Mouse (Mus musculus): ENCODE results near the gene Cpsf3.
A peak's percentile ranks its signal among the peaks of the same experiment; 100 is the strongest.

Gene Cpsf3

DNA sequence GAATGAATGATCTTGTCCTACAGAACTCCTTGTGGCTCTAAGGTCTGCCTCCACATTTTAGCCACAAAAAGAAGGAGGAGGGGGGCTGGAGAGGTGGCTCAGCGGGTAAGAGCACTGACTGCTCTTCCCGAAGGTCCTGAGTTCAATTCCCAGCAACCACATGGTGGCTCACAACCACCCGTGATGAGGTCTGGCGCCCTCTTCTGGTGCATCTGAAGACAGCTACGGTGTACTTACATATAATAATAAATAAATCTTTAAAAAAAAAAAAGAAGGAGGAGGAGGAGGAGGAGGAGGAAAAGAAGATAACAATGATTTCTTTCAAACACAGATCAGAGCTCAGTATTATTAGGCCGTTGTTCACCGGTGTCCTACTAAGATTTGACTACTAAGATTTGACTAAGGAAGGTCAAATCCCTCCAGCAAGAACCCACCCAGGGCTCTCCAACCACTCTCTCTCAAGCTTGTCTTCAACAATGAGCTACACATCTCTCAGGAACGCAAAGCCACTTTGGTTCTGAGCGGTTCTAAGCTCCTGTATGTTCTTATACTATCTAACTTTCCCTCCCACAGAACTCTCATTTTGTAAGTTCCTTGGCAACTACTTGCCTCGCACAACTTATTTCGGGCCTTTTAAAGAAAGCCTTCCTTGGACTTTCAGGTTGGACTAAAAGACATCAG, at the start of gene Cpsf3:
Gene Cpsf3, plus strand, starts transcription at position 631 of the 681 bp plus-strand sequence.
- no peak for DNase-seq (ENCODE audit: low spot score)

DNA sequence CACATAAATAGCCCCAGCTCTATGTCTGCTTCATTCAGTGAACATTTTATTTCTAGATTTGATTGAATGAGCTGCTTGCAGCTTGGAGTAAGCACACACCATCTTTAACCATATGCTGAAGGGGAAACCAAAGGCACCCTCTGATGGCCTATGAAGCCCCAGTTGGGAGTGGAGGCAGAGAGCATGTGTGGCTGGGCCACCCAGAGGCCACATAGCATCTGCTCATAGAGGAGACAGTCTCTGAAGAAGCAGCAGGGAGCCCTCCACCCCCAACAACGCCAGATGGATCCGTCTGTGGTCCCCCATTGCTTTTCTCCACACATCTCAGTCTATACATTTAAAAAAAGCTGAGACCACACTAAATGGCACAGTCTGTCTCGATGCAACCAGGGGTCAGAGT, 43.2 kb upstream of the Cpsf3 start:
- DNase-seq (ENCODE audit: low spot score): no peak

DNA sequence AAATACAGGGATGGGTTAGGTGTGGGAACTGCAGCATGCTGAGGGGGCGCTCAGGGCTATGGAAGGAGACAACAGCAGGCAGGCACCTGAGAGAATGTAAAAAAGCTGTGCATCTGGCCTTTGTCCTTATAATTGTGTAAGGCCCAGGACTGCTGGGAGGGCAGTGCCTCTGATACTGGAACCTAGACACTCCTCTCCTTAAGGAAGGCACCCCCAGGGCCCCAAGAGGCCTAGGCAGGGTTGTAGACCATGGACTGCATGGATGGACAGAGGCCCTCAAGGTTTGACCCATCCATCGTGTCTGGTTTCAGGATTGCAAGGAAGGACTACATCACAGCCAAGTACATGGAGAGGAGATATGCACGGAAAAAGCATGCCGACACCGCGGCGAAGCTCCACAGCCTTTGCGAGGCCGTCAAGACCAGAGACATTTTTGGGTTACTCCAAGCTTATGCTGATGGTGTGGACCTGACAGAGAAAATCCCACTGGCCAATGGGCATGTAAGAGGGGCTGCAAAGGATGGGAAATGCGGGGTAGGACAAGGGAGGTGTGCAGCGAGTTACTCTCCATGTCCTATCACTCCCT, 40.7 kb upstream of the Cpsf3 start:
- no peak for DNase-seq (ENCODE audit: low spot score)

DNA sequence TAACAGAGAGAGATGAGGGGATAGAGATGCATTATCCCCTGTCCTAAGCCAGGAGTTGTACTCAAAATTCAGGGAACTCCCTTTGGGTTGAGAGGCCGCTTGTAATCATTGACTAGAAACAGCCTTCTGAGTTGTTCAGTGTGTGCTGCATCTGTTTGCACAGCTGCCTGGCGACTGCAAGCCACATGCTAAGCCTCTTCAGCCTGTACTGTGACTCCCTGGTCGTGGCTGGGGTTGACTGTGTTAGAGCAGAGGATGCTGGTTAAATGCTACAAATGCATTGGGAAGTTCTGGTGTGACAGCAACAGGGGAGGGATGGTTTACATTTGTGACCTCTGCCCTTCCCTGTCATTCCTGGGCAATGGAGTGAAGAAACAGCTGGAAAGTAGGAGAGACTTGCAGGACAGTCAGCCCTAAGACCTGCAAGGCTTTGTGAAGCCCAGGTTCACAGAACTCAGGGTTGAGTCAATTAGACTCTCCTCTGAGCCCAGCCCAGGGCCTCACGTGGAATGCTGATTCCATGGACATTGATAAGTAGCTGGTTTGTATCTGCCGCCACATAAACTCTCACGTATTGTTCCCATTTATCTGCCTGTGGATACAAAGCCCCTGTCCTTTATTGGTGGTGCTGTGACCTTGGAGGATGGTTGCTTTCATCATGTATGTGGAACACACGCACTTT, 37.3 kb upstream of the Cpsf3 start:
- DNase-seq (ENCODE audit: low spot score): no peak

DNA sequence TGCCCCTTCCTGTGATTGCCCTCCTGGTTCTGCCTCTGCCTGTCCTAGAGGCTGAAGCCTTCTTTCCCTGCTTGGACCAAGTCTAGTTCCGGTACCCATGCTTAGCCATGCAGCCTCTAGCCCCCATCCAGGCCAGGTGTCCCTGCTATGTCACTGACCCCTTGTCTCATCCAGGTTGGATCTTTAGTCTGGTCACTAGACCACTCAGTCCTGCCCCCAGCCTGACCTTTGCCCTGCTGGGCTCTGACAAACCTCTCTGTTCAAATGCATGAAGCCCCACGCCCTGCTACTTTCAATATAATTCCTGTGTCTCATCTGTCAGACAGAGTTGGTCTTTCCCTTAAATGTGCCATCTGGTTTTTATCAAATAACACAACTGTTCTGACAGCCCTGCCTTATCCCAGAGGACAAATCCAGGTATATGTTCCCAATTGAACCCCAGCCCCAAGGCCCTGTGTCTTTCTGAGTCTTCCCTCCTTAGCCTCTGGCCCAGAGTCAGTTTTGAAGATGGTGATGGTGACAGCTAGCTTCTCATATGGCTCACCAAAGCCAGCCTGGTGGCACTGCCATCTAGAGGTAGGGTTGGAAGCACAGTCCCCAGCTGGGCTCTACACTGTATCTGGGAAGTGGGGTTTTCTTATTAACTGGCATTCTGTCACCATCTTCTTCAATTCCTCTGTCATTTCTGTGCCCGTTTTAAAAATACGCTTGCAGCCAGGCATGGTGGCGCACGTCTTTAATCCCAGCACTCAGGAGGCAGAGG, 24.5 kb upstream of the Cpsf3 start:
- DNase-seq (ENCODE audit: low spot score): peak; percentile 31

DNA sequence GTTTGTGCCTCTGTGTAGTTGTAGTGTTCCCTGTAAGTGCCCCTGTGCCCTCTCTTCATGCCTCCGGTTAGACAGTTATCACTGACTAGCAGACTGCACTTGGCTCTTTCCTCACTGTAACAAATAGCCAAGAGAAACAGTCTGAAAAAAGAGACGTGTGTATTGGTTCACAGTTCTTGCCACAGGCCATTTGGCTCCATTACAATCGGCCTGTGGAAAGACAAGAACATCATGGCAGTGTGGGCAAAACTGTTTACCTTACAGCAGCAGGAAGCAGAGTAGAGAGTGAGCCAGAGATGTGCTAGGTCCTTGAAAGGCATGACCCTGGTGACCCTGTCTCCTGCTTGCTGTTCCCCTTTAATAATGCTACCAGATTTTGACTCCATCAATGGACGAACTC, 23.7 kb upstream of the Cpsf3 start:
- no peak for DNase-seq (ENCODE audit: low spot score)

DNA sequence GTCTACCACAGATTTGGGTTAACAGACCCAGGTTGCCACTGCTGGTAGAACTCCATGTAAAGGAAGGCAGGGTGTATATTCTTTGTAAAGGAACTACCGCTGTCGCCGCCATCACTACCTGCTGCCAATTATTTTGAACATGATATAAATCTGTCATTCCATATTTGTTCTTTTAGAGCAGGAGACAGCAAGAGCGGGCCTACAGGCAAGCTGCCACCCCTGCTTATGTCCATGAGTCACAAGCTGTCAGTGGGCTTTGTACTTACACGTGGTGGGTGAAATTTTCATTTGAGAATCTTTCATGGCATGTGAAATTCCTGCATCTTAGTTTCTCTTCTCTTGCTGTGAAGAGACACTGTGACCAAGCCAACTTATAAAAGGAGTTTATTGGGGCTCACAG, 21.9 kb upstream of the Cpsf3 start:
- peak; percentile 36 for DNase-seq (ENCODE audit: low spot score)

DNA sequence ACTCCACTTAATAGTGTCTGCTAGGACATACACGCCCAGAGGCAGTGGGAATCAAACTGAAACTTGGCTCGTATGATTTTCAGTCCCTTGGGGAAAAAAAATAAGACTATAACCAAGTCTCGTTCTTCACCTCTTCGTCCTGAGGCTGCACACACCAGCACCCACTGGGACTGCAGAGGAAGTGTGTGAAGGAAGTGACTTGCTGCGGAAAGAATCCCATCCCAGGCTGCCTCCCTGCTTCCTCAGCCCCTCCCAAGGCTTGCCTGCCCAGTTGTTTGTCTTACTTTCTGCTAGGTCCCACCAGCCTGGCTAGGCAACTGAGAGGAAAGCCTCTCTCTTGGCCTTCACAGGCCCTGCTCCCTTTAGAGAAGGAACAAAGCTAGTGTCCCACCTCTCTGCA, 20.9 kb upstream of the Cpsf3 start:
- DNase-seq (ENCODE audit: low spot score): no peak

DNA sequence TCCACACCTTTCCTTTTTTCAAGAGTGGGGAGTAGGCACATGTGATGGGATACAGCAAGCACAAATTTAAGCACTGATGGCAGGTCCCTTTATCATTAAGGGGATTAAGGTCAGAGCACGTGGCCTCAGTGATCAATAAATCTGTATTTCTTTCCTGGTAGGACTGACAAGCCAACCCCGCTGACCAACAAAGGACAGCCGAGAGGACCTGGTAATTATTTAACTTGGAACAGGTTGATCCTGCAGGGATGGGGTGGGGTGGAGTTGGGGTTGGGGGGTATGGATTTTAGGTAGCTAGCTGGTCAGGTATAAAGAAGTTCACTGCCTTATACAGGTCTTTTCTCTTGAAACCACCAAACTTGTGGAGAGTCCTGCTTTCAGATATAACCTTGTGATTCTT, 20.2 kb upstream of the Cpsf3 start:
- DNase-seq (ENCODE audit: low spot score): no peak

DNA sequence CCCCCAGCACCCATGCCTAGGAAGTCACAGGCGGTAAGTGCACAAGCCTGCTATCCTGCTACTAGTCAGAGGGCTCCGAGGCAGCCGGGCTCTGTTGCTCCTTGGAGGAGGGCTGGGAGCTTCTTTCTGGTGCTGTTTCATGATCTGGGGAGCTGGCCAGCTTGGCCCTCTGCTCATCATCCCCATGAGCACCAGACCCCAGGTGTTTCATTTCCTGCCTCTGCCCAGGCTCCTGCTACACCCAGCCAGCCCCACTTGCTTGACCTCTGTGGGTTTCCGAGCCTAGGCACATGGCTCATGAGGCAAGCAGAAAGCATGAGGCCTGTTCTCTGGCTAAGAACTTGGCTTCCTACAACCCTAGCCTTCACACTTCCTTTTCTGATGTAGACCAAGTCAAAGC, 19.7 kb upstream of the Cpsf3 start:
- no peak for DNase-seq (ENCODE audit: low spot score)

DNA sequence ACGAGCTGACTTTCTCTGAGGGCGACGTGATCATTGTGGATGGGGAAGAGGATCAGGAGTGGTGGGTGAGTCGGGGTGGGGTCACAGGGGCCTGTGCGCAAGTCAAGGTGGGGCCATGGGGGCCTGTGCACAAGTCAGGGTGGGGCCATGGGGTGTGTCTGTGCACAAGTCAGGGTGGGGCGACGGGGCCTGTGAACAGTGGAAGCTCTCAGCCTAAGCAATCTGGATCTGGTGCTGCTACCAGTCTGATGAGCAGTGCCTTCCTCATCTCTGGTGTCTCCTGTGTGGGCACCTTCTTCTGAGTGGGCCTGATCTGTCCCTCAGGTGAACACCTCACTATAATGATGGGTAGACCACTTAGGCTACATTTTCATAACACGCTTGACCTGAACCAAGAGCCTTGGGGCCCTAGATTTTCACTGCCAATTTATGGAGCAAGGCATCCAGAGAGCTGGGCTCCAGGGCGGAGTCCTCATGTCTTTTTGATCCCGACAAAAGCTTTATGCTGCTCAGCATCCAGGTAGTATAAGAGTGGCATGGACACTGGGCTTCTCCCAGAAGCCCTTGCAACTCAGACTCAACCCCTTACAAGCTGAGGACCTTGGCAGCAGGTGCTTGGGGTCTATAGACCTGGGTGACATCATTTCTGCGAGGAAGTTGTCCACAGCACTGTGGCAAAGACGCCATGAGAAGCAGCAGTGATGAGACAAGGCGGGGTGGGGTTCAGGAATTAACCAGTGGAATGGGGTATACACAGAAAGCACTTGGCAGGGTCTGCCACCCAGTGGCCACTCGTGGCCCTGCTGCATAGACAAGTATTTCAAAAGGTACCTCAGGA, 19.0 kb upstream of the Cpsf3 start:
- peak; percentile 82 for DNase-seq (ENCODE audit: low spot score)

DNA sequence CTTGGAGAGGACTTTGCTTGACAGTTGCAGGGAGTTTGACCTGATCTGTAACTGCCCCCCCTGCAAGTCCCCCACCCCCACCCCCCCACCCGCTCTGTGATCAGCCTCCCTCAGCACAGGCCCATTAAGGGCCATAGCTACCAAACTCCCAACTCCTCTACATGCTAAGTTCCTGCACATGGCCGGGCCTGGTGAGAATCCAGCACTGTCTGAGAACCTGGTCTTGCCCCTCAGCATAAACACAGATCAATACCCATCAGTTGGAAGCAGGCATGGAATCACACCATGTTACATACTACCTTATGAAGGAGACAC, 18.4 kb upstream of the Cpsf3 start:
- DNase-seq (ENCODE audit: low spot score): no peak

DNA sequence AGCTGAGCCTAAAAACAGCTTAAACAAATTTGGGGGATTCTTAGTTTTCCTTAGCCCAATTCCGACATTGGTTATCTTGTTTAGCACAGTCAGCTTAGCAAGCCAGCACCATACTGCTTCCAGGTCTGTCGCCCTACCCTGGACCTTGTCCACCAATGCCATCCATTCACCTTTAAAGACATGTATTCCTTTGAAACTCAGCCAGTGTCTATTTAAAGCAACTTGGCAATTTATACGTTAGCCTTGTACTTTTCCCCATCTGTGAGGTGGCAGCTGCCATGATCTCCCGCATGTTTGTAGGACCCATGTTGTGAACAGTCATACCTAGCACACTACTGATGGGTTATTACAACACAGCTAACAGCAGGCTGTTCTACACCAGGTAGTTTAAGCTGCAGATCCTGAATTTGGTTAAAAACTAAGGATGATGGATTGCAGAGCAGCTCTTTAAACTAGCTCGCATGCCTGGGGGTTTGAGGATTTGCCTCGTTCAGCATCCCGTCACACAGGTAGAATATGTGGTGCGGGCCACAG, 17.0 kb upstream of the Cpsf3 start:
- DNase-seq (ENCODE audit: low spot score): no peak

DNA sequence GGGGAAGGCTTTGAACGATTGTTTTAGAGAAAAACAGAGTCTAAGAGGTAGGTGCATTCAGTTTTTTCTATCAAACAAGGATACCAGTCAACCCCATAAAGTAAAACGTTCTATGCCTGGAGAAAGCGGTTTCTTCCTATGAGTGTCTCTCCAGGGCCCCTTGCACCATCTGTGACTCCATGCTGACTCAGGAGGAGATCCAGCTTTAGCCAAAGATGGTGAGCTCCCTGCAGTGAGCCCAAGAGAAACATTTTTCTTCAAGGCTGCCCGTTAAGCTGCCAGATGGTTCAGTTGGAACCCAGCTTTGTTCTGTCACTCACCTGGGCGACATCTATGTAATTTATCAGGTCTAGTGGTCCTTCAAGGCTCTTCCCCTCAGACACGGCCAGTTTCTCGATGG, 10.7 kb upstream of the Cpsf3 start:
- DNase-seq (ENCODE audit: low spot score): no peak

DNA sequence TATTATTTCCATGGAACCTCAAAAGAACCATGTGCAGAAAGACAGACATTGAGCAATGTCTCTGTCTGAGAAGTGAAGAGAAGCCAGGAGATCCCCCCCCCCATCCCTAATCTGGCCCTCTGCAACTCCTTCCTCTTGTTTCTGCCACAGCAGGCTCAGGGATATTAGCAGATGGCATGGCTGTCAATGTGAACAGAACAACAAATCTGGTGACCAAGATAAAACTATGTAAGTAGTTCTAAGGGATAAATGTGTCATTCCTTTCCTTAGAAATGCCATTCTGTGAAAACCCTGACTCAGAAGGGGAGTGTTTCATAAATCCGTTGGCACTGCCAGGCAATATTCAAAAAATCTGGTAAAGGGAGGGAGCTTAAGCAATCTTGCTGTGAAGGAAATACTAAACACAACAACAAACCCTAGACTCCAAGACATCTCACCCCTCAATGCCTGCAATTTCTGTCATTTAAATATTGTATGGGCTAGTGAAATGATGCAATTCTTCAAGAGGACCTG, 7.8 kb upstream of the Cpsf3 start:
- no peak for DNase-seq (ENCODE audit: low spot score)

DNA sequence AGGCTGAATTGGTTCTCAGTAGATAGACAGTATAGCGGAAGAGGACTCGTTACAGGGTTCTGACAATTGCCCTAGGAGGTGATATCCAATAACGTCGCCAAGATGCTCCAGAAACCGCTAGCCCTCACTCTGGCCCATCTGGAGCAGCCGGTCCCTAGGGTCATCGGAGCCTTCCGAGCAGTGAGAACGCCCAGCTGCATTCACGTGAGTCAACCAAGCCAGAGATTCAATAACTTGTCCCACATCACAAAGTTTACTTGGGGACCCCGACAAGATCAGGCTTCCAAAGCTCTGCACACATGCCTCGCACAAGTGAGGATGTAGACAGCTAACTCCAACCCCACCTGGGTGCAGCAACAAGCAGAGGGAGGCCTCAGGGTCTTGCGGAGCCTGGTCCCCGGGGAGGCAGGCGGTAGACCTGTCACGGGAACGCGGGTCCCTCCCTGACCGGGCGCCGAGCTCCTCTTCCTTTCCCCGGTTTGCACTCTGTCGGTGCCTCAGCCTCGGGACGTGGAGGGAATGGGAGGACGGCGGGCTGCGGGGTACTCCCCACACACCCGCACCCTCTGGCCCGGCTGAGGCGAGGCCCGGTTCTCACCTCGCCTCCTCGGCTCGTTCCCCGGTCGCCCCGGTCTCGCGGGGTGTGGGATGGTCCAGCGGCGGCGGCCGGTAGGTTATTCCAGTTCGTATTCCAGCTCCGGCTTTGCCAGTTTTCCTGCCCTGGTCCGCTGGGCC, 484 bp downstream of the Cpsf3 start:
- DNase-seq (ENCODE audit: low spot score): no peak

DNA sequence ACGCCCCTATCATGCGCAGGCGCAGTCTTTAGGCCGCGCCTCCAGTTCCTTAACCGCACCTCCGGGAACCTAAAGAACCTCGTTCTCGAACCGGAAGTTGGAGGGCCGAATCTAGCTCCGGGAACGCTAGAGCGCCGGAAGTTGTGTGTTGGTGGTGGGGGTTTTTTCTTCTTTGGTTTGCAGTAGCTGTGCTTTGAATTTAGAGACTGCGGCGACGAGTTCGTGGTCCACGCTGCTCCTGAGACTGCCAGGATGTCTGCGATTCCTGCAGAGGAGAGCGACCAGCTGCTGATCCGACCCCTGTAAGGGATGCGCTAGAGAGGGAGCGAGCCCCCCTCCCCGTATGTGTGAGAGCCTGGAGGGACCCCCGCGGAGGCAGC, 1.0 kb downstream of the Cpsf3 start, which contains the start of gene Itgb1bp1:
Gene Itgb1bp1, minus strand, starts transcription at position 42 of the 380 bp plus-strand sequence.
- peak; percentile 99 for DNase-seq (ENCODE audit: low spot score)

DNA sequence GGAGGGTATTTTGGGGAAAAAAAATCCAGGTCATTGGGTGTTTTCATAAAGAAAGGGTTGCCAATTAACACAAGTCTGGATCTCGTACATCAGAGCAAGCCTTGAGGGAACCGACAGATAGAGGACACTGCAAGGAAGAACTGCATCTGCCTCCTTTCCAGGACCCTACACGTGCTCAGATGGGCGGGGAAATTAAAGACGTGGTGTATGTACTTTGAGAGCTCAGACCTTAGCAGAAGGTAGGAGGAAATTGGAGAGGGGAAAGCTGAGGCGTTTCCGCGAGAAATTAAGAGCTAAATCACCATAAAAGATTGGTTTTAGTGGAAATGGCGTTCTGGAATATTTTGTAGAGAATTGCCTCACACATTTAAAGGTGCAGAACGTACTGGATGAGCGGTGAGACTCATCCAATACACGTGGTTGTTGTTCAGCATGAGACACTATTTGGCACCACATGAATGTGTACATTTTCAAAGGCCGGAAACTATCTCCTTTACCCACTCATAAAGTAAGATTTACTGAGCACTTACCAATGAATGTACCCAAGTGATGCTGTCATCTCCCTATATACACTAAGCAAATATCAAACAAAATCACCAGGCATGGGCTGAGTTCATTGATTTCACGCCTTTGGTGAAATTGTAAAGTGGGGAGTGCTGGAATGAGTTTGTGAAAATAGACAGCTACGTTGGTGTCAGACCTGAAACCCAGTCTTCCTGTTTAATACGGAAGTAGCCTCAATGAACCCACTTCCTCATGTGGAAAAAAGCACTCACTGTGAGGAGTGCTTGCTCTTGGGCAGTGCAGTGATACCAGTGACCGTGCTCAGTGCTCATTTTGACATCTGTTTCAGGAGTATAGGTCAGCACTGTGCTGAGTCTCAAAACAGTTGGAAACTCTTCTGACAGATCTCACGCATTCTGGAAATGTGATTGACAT, 1.8 kb downstream of the Cpsf3 start:
- DNase-seq (ENCODE audit: low spot score): peak; percentile 29

DNA sequence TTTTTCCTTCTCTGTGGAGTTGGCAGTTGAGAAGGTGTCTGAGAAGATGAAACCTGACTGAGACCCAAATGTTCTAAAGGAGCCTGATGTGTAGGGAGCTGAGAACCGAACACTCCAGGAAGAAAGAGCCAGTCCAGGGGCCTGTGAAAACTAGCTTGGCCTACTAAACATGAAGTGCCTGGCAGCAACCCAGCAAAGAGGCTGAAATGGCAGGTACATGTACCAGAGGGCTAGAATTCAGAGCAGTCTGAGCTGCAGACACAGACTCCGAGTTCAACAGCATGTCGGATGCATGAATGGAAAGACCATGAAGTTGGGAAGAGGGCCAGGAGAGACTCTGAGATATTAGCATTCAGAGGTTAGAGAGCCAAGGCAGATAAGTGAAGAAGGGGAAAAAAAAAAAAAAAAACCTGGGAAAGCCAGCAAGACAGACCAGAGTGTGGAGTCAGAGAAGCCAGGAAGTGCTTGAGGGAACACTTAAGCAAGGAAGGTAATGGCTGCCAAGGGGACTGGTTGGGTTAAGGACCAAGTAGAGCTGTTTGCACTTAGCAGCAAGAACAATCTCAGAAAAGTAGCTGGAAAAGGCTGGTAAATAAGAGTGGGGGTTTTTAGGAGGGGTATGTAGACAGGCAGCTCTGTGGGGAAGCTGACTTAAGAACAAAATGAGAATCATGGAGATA, 3.7 kb downstream of the Cpsf3 start:
- no peak for DNase-seq (ENCODE audit: low spot score)
